Mouse (Mus musculus) liver, adult (tissue): Measurements from ENCODE around the gene Ncam1.

Source experiments
- GATA4 ChIP-seq: IDR thresholded peaks from 2 replicates; pipeline ENCODE4 v1.6.1; 2014; ENCODE audit warnings: mild to moderate bottlenecking, low read length; ENCODE audit not compliant: insufficient replicate concordance

Ncam1 gene

DNA sequence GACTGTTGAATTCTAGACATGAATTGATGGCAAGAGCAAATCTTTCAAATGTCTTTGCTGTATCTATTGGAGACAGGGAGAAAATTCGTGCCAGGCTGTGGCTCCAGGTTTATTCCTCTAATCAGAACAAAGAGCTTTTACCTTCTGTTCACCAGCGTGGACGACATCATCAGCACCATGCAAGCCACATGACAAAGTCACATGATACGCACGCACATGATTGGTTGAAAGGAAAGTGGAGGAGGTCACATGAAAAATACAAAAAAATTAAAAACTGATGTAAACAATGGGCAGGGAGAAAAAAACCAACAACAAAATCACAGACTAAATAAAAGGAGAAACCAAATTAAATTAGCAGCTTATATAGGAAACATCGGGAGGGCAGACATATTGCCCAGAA, 266.9 kb downstream of the Ncam1 start:
- TF ChIP-seq GATA4, result no peak

DNA sequence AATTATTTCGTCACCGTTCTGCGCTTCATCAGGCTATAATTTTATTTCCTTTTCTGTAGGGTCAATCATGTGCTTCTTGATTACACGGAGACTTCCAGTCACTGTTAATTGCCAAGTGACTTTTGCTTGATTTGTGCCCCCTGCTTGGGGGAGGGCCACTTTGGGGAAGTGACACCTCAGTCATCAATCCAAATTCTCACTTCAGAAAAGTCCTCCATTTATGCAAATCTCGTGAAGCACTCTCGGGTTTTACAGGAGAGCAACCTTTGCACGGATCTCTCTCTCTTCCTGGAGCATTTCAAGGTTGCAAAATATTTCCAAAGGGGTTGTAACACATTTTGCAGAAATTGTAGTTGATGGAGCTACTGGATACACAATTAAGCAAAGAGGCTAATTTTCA, 267.5 kb downstream of the Ncam1 start:
- TF ChIP-seq GATA4, result no peak

DNA sequence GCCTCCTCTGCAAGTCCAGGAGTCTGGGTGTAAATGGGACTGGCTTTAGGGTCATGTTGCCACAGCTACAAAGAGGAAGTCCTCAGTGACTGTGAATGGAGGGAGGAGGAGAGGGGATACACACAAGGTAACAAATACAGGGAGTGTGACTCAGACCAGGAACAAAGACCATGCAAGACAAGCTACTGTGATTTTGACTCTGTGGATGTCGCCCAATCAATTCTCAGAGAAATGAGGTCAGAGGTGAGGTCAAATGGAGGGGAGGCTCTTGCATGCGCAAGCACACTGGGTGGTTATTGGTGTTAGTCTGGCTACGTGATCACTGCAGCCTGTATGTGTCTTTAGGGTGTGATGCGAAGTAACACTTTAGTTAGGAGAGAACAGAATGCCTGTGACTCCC, 268.0 kb downstream of the Ncam1 start:
- no peak for TF ChIP-seq GATA4

DNA sequence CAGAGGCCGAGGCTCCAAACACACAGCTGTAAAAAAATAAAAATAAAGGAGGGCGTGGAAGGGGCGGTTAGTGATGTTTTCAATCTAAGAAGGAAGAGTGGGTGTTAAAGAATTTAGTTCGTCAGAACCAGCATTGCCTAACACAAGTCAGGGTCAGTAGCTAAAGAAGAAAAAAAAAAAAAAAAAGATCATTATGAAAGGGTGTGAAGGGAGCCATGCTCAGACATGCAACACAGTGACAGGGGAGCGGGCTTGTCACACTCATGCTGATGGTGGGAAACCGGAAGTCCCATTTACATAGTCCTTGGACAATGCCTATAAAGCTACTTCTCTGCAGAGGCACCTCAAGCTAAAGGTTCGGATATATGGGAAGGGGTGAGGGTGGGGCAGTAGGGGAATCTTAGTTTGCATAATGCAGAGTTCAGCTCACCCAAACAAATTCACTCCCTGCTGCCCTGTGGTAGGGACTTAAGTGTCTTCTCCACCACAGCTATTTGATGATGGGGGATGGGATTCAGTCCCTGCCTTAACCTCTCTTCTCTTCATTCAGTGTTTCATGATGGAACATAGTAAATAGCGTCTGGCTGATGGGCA, 269.3 kb downstream of the Ncam1 start:
- no peak for TF ChIP-seq GATA4

DNA sequence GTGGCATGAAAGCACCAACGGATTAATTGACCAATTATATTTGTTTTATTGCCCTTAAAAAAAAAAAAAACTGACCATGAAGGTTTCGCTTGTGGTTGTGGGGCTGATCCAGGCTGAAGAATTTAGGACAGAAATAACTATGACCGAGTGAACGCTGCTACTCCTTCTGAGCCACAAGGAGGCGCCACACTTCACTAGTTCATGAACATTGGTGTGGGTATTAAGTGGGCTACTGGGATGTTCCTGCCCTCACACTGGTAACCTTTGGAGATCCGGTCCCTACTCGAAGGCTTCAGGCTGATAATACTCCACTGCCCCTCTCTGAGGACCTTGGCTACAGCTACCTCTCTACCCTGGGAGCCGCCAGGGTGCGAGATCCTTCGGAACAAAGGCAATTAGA, 269.8 kb downstream of the Ncam1 start:
- TF ChIP-seq GATA4, result no peak

DNA sequence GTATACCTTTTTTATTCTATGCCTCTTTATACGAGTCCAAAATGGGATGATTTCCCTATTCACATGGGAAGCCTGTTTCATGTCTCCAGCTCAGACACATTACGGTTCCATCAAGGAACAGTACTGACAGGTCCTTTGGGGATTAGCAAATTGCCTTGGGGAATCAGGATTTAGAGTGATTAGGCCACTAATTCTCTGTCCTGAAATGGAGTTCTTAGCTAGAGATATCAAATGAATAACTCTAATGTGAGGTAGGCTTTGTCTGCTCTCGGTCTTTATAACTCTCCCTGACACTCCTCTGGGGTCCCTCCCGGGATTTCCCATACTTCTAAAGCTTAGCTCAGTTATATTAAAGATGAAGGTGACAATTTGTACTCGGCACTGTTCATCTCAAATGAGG, 270.7 kb downstream of the Ncam1 start:
- no peak for TF ChIP-seq GATA4

DNA sequence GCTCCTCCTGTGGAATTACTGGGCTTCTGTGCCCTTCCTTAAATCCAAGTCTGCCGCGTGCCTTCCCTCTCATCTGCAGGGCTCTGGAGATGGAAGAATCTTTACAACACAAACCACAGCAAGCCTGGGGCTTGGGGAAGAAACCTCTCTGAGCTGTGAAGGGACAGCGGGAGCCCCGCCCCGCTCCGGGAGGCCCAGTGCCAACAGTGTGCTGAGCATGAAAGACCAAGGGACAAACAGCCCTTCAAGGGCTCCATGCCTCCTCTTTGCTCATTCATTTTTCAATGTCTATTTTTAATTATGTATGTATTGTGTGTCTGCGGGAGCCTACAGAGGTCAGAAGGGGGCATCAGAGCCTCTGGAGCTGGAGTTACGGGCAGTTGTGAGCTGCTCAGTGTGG, 271.4 kb downstream of the Ncam1 start:
- no peak for TF ChIP-seq GATA4

DNA sequence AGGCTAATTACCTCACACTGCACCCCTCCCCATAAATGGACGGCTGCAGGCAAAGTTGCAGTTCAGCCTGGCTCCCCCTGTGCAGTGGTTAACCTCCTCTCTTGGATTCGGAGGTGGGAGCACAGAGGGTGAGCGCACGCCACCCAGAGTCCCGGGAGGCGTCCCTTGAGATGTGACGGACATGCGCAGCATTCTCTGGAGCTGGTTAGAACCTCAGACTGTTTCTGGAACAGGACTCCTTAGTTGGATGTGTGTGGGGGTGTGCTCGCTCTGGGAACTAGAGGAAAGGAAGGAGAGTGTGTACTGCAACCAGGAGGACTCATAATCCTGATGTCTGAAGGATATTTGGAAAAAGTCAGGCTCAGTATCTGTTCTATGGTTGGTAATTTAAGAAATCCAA, 274.0 kb downstream of the Ncam1 start:
- TF ChIP-seq GATA4, result no peak

DNA sequence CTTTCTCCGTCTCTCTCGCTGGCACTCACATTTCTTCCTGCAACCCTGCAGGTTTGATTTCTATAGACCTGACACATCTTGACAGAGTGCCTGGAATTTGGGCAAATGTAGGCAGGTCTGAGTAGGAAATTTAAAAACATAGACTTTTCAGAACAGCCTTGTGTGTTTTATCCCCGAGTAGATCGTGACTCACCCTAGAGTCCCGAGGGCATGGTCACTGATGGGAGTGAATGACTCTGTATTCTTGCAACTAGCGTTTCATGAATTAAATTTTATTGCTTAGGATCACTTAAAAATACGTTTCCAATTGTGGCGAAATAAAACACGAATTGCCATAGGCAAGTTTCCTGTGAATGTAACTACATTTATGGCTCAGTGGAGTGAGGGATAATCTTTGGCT, 274.8 kb downstream of the Ncam1 start:
- TF ChIP-seq GATA4, result no peak

DNA sequence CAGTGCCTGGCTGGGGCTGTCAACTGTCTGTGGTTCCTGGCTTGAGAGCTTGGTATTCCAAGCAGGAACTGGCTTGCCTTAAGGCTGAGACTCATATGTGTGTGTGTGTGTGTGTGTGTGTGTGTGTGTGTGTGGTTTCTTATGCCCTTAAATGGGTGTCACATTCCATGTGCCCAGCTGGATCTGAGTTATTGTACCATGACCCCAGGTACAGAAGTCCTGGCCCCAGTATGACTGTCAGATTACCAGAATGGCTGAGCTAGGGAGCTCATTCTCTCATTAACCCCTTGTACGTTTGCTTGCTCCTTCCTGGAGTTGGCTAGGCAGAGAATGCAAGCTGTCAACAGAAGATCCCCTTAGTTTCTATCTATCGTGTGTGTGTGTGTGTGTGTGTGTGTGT, 284.4 kb downstream of the Ncam1 start:
- no peak for TF ChIP-seq GATA4

DNA sequence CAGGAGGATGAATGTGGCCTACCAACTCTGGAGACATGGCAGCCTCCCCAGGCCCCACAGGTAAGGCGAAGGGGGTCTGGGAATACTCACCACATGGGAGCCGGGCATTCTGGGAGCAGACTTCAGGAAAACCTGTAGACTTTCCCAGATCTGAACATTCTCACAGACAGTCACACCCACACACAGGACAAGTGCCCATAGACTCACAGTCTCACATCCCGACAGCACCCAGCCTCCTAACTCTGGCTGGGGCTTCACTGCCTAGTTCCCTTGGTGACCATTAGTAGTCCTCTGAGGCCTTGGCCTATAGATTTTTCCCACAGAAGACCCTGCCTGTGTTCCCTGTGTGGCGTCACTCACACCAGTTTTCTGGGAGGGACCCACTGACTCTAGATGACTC, 288.1 kb downstream of the Ncam1 start:
- TF ChIP-seq GATA4, result no peak

DNA sequence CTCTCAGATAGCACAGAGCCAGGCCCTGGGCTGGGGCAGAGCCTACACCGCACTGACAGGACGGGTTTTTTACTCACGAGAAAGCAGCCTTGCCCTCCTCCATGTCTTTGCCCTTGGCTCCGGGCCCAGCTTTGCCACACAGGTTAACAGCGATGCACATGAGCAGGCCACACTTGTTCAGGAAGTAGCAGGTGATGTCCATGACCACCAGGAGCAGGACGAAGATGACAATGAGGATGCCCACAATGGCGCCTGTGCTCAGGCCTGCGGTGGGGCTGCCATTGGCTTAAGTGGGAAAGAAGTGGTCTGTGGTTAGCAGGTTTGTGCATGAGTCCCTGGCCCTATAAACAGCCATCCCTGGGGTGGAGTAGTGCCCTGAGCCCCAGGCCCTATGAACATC, 289.1 kb downstream of the Ncam1 start:
- TF ChIP-seq GATA4, result no peak

DNA sequence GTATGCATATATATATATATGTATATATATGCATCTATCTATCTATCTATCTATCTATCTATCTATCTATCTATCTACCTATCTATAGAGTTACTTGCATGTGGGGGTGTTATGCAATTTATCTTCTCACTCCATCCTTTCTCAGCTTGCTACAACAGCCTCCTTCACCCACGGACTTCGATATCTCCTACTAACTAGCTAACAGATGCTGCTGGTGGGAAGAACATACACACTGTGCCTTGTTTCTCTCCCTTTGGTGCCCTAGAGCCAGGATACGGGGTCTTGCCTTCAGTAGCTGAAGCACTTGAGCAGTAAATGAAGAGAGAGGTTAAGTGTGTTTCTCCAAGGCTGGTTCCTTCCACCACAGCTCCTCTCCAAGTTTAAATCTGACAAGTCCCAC, 289.6 kb downstream of the Ncam1 start:
- no peak for TF ChIP-seq GATA4

DNA sequence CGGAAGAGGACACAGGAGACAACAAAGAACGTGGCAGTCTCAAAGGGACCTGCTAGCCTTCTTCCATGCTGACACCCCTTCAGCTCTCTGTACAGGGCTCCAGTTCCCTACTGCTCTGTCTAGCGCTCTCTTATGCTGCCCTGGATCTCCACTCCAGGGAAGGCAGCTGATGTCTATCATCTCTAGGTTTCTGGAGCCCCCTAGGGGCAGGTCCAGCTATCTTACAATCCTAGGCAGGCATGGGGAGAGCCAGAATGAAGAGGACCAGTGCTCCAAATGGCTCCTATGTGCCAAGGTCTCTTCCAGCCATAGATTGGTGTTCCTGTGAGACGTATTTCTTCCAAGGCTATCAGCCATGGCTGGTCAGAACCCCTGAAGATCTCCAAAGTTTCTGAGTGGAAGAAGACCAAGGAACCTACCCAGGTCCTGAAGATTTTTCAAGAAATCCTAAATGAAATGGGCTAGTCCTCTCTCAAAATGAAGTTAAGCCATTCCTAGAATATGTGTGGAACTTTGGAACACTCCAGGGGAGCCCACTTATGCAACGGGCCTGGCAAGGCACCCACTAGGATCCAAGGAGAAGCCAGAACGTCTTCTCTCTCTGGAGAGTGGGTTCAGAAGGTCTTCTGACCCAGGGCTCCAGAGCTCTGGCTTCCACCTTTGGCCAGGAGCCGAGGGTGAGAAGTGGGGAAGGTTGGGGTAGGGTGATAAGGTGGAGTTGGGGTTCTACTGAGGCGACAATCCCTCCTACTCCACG, 290.7 kb downstream of the Ncam1 start:
- TF ChIP-seq GATA4, result no peak

DNA sequence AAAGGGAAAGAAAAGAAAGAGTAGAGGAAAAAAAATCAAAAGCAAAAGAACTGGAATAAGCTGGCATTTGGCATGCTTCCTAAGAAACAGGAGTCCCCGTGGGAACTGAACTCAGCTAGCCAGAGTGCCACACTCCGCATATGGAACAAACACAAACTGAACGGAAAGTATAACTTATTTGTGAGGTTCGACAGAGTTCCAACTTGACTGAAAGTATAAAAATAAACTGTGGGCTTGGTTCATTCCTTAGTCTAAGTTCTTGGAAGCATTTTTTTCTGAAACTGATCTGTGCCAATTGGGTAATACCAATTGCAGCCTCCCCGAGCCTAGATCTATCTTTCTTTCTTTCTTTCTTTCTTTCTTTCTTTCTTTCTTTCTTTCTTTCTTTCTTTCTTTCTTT, 294.1 kb downstream of the Ncam1 start:
- no peak for TF ChIP-seq GATA4

DNA sequence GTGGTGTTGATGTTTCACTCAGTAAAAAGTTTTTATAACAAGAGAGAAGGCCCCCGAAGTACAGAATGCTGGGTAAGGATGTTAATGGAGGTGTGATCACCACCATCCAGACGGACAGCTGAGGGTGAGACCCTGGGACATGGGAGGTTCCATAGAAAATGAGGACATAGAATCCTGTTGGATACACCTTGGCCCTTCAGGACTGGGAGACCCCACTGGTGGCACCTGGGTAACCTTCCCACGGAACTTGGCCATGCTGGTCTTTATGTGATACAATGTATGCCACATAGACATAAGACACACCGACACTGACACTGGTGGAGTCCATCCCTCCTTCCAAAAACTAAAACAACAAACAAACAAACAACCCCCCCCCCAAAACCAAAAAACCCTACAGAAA, 296.5 kb downstream of the Ncam1 start:
- no peak for TF ChIP-seq GATA4

DNA sequence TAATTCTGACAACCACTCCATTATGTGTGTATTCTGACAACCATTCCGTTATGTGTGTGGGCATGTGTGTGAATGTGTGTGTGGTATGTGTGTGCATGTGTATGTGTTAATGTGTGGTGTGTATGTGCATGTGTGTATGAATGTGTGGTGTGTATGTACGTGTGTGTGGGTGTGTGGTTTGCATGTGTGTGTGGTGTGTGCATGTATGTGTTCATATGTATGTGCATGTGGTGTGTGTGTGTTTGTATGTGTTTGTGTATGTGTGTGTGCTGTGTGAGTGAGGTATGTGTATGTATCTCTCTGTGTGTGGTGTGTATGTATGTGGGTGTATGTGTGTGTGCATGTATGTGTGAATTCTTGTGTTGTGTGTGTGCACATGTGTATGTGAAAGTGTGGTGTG, 298.8 kb downstream of the Ncam1 start:
- TF ChIP-seq GATA4, result no peak
